Mouse (Mus musculus): Measurements from ENCODE around the gene Vipr2.

Gene Vipr2

DNA sequence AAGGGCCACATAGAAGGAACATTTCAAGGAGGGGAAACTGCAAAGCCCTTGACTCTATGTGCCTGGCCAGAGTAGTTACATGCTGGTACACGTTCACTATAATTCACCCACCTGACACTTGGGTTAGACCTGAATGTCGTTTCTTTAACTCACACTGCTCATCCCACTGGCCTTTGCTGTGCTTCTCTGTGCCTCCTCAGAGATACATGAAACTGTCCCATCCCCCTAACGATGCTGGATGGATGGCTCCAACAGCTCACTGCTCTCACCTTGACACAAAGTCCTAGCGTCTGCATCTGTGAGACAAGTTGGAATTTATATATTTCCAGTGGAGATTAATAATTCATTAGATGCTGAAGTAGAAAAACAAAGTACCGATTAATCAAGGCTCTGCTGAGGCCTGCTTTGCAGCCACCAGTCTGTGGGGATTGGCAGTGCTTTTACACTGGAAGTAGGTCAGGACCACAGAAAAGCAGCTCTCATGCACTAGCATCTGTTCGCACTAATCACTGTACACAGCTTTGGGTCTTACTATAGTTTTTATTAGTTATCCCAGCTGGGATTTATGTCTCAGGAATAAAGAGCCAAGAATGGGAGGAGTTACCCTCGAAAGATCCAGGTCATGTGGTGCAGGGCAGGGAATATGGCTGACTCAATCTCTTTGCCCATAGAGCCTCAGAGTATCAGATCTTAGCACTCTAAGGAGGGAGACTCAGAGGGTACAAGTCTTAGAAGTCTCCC, 79.4 kb downstream of the Vipr2 start:
- no peak for DNase-seq (ENCODE audit: low spot score)

DNA sequence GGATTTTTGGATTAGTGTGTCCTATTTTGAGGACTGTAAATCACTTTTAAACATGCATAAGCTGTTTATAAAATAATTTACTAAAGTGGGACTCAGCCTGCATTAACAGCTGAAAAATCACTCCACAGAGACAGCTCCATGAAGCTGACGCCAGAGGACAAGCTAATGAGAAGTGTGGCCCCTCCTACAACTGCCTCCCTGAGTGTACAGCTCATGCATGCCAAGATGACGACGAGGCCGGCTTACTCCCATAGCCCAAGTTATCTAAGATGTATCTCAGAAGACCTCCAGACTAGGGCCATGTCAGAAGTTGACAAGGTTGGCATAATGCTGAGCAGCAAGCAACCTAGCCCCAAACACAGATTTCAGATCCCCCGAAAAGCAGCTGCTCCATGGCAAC, 81.7 kb downstream of the Vipr2 start:
- no peak for DNase-seq (ENCODE audit: low spot score)

- DNase-seq (ENCODE audit: low spot score) = no peak
Measured at GRCm38 (mm10) chr12:116159695-116160094, 82.2 kb downstream of the Vipr2 start.

- DNase-seq (ENCODE audit: low spot score) = no peak
Measured at GRCm38 (mm10) chr12:116165368-116165767, 87.8 kb downstream of the Vipr2 start.

DNA sequence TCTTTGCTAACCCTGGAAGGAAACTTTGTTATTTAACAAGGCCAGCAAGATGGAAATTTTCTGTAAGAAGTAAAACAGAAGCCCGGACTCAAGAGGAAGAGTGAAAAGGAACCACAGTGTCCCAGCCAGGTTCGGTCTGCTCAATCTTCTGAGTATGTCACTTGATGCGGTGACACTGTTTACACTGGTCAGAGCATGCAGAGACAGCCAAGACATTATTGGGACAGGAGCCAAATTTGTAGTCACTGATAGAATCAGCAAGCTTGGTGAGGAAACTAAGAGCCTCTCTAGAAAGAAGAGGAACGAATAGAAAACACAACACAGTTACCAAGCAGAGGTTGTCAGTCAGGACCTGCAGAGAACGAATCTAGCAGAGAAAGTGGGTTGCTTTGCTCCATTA, 92.1 kb downstream of the Vipr2 start:
- DNase-seq (ENCODE audit: low spot score) = no peak

GRCm38 (mm10) chr12:116176930-116177329, 99.4 kb downstream of the Vipr2 start:
- no peak for DNase-seq (ENCODE audit: low spot score)

- no peak for DNase-seq (ENCODE audit: low spot score)
Measured at GRCm38 (mm10) chr12:116181436-116182050, 104.0 kb downstream of the Vipr2 start.

DNA sequence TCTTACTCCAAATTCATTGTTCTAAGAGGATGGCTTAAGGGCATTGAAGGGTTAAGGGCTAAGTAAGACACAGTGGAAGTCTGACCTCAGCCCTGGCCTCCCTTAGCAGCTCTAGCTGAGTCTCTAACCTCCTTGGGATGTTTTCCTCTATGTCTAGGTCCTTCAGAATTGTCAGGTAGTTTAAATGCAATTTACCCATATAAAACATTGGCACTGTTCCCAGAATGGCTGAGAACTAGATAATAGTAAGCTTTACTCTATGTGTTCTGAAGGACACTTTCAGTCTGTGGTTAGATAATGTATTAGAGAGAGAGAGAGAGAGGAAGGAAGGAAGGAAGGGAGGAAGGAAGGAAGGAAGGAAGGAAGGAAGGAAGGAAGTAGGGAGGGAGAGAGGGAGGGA, 104.8 kb downstream of the Vipr2 start:
- no peak for DNase-seq (ENCODE audit: low spot score)

DNA sequence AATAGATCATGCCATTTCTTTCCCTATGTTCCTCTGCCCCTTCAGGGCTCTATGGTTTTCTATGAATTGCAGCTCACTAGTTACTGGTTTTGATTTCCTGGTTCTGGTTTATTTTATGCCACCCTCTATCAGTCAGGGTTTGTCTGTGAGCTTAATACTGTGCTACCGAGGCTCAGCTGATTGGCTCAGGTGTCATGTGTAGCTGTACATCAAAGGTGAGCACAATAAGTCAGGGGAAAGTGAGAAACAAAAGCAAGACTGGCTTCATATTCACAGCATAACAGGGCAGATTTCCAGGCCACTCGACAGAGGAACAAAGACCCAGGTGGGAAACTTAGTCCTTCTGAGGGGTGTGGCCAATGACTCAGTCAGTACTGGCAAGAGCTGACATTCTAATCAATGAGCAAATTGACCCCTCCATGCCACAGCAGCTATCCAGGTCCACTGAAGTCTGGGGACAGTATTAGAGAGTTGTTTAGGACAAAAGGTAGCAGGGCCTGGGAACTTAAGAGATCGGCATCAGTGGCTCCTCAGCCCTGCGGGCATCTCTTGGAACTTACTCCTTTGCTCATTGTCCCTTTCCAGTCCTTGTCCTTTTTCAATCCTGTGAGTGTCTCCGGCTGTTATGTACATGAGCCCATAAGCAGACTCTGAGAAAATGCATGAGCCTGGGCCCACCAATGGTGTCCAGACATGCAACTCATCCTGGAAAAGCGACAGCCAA, 105.8 kb downstream of the Vipr2 start:
- no peak for DNase-seq (ENCODE audit: low spot score)

DNA sequence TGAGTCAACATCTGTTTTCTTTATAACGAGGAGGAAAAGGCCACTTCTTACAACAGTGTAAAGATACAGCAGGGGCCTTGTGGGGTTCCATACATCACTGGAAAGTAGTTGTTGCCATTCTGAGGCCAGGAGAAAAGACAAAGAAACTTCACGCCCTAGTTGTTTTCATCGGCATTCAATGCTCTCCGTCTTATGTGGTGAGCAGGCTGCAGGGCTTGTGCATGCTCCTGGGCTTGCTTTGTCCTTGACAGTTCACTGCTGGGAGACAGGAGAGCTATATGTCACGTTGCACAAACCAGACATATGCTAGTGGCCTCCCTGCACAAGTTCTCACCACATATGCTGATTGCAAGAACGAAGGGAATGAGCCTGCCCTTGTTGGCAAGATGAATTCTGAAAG, 116.4 kb downstream of the Vipr2 start:
- no peak for DNase-seq (ENCODE audit: low spot score)

GRCm38 (mm10) chr12:116194641-116195040, 117.1 kb downstream of the Vipr2 start:
- no peak for DNase-seq (ENCODE audit: low spot score)

Data from ovary, adult 18-20 months (tissue).